Mouse (Mus musculus): ENCODE measurements around the gene Gm3371. TPM values are rescaled to one million over a fixed set of nuclear protein-coding genes. Genes with fewer than 3 reads are reported as not detected.
"Not testable (repeated sequence)": the region's sequence is repeated elsewhere in the genome, so short reads cannot be mapped to it uniquely, and the experiment has no call there.

Gm3371 gene
- not detected for total RNA-seq (2021)

GRCm38 (mm10) chr14:44410588-44410987 is at the start of gene Gm3371:
TSS of gene Gm3371 (minus strand) at chr14:44410688.
- not testable (repeated sequence) for DNase-seq

GRCm38 (mm10) chr14:44433335-44433734 is 22.8 kb upstream of the Gm3371 start, which contains the start of gene Gm8232:
TSS of gene Gm8232 (plus strand) at chr14:44433635.
- not testable (repeated sequence) for DNase-seq

- DNase-seq, result not testable (repeated sequence)
Observed at GRCm38 (mm10) chr14:44384233-44384632, 26.3 kb downstream of the Gm3371 start.

- DNase-seq, result not testable (repeated sequence)
Observed at GRCm38 (mm10) chr14:44365057-44365456, 45.4 kb downstream of the Gm3371 start, which contains the start of gene Gm8229. TSS of gene Gm8229 (plus strand) at chr14:44365357.

GRCm38 (mm10) chr14:44362301-44362700 is 48.2 kb downstream of the Gm3371 start:
- not testable (repeated sequence) for DNase-seq

GRCm38 (mm10) chr14:44361416-44361815 is 49.1 kb downstream of the Gm3371 start:
- not testable (repeated sequence) for DNase-seq

Other genes starting within 250 kb of the Gm3371 start
- gene Gm8212, start 213.0 kb downstream of the Gm3371 start, total RNA-seq (2021), result not detected
- not detected for gene 4930503E14Rik, start 197.4 kb downstream of the Gm3371 start, total RNA-seq (2021)
- gene Gm8220, start 125.1 kb downstream of the Gm3371 start, total RNA-seq (2021), result not detected
- not detected for gene Gm5930, start 72.1 kb downstream of the Gm3371 start, total RNA-seq (2021)
- not detected for gene Gm8229, start 45.3 kb downstream of the Gm3371 start, total RNA-seq (2021)
- not detected for gene Gm8232, start 22.9 kb upstream of the Gm3371 start, total RNA-seq (2021)
- not detected for gene BC061237, start 81.8 kb upstream of the Gm3371 start, total RNA-seq (2021)
- gene Gm17093, start 107.6 kb upstream of the Gm3371 start, total RNA-seq (2021), result not detected
- gene Gm8247, start 172.5 kb upstream of the Gm3371 start, total RNA-seq (2021), result not detected
- not detected for gene Gm5624, start 217.2 kb upstream of the Gm3371 start, total RNA-seq (2021)